Mouse (Mus musculus) splenic B cell, adult 2 months (primary cell): Measurements from ENCODE around the gene Tusc2.
A peak's percentile ranks its signal among the peaks of the same experiment; 100 is the strongest.

Experiments
- DNase-seq: peaks from one replicate; pipeline ENCODE4 v3.0.0-alpha.2; 2011; ENCODE audit warnings: low read depth, low spot score
- H3K27me3 ChIP-seq: 2 replicates; pipeline ENCODE4 v1.6.1; 2012; ENCODE audit warnings: mild to moderate bottlenecking, low read length, moderate library complexity, mixed read lengths; ENCODE audit not compliant: control insufficient read depth, poor library complexity, insufficient read depth, severe bottlenecking
- H3K36me3 ChIP-seq: 2 replicates; pipeline ENCODE4 v1.6.1; 2012; ENCODE audit warnings: mild to moderate bottlenecking, low read length, moderate library complexity, mixed read lengths; ENCODE audit not compliant: control insufficient read depth, poor library complexity, insufficient read depth, severe bottlenecking

The Tusc2 gene

DNA sequence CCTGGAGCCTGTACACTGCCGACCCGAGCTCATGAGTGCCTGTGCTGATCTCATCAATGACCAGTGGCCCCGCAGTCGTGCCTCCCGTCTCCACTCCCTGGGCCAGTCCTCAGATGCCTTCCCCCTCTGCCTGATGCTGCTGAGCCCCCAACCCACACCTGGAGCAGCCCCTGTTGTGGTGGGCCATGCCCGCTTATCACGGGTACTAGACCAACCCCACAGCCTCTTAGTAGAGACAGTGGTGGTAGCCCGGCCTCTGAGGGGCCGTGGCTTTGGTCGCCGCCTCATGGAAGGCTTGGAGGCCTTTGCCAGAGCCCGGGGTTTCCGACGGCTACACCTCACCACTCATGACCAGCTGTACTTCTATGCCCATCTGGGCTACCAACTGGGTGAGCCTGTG, 20.1 kb downstream of the Tusc2 start:
- no peak for DNase-seq
- Histone ChIP-seq H3K36me3 (no peaks in the 10 kb centered on the region), H3K27me3 (no peaks in the 10 kb centered on the region)

DNA sequence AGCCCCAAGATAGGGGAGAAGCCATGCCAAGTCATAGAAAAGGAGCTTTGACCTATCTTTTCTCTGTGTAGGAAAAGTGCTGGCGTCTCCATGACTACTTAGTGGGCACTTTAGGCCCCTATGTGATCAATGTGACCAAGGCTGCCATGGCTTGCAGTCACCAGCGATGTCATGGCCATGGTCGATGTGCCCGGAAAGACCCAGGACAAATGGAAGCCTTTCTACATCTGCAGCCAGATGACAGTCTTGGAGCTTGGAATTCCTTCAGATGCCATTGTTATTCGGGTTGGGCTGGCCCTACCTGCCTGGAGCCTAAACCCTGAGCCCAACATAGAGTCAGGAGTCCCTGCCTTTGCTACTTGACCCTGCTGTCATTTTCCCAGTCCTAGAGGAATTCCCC, 23.4 kb downstream of the Tusc2 start:
- no peaks in the 10 kb centered on the region for H3K27me3 ChIP-seq
- no peak for DNase-seq
- H3K36me3 ChIP-seq = peaks cover 6% of the 10 kb centered on the region; the same call in 1 of the 2 replicates

DNA sequence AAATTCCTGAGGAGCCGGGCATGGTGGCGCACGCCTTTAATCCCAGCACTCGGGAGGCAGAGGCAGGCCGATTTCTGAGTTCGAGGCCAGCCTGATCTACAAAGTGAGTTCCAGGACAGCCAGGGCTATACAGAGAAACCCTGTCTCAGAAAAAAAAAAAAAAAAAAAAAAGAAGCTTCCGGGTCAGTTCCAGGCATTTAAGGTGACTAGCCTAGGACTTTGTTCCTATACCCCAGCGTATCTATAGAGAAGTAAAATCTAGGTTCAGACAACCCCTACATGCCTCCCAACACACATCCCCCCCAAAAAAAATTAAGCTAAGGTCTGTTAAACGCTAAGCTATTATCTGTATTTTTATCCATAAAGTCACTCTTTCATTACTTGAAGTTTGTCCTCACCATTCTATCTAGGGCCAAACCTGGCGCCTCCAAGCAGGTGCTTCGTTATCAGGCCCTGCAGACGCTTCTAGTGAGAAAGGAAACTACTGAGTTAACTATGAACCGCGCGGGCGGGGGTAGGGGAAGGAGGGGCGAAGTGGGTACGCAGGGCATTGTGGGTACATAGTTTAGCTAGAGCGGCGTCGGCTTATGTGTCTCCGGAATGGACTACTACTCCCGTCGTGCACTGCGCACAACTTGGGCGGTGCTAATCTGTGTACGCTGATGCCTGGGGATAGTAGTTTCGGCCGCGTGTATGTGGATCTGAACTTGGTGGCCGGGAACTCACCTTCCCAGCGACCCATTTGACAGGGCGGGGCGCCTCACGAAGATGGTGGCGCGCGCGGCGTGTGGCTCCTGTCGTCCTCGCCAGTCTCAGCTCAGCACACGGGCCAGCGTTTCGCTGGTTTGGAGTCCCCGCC, 24.1 kb downstream of the Tusc2 start, which contains the start of gene Ifrd2:
Gene Ifrd2 (plus strand): TSS at position 669 of the 859 bp plus-strand sequence.
- H3K36me3 ChIP-seq = peaks cover 8% of the 10 kb centered on the region
- peak; percentile 99 for DNase-seq

DNA sequence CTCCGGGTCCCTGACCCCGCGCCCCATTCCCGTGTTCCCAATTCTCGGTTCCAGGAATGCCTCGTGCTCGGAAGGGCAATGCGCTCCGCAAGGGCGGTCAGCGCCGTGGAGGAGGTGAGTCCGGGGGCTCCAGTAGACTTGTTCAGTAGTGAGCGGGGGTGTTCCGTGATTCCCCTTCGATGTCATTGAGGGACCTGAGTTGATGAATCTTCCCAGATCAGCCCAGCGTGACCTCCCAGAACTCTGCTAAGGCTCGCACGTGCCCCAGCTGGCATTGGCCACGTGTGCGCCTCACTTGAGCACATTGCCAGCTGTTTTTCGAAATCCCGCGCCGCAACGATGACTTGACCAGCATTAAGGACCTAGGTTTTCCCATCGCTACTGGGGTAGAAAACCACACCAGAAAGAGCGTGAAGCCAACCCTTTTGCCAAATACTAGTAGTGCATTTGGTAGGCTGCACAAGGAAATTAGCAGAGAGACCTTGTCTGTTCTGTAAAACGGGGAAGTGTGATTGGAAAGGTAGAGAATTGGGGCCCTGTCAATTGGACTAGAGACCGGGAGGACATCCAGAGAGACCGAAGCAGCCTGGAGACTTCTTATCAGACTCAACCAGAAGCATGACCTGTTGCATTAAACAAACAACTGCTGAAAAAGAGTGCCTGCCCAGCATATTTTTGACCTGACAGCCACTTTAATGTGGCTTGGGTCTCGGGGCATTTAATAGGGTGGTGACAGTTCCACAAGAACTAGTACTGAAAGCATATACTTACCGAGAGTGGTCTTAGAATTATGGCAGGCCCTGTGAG, 25.0 kb downstream of the Tusc2 start:
- no peak for DNase-seq
- Histone ChIP-seq H3K27me3 (no peaks in the 10 kb centered on the region), H3K36me3 (peaks cover 8% of the 10 kb centered on the region)

More for the DNA sequence above, 24.1 kb downstream of the Tusc2 start, which contains the start of gene Ifrd2:
- no peaks in the 10 kb centered on the region for H3K27me3 ChIP-seq

DNA sequence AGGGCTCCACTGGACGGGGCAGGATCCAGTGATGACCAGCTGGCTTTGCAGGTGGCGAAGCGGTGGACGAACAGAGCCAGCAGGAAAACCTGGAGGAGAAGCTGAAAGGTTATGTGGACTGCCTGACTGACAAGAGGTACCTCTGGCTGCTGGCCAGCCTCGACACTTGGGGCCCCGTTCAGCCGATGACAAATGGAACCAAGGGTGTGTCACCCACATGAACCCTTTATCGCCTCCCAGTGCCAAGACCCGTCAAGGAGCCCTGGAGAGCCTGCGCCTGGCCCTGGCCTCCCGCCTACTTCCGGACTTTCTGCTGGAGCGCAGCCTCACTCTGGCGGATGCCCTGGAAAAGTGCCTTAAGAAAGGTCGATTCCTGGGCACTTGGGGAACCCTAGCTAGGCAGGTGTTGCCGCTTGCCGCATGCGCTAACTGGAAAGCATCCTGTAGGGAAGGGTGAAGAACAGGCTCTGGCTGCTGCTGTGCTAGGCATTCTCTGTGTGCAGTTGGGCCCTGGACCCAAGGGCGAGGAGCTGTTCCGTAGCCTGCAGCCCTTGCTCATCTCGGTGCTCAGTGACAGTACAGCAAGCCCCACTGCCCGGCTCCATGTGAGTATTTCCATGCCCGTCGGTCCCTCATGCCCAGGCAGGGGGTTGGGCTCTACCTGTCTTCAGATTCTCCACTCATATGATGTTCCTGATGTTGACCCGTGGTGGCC, 27.2 kb downstream of the Tusc2 start:
- H3K36me3 ChIP-seq = peaks cover 11% of the 10 kb centered on the region
- no peaks in the 10 kb centered on the region for H3K27me3 ChIP-seq
- no peak for DNase-seq

DNA sequence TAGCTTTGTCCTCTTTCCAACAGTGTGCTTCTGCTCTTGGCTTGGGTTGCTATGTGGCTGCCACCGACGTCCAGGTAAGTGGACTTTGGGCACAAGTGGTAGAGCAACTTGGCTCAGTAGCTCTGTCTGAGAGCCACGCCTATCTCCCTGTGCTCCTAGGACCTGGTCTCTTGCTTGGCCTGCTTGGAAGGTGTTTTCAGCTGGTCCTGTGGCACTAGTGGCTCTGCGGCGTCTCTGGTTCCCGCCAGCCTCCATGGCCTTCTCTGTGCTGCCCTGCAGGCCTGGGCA, 27.7 kb downstream of the Tusc2 start:
- H3K27me3 ChIP-seq = no peaks in the 10 kb centered on the region
- DNase-seq = no peak
- peaks cover 11% of the 10 kb centered on the region for H3K36me3 ChIP-seq

DNA sequence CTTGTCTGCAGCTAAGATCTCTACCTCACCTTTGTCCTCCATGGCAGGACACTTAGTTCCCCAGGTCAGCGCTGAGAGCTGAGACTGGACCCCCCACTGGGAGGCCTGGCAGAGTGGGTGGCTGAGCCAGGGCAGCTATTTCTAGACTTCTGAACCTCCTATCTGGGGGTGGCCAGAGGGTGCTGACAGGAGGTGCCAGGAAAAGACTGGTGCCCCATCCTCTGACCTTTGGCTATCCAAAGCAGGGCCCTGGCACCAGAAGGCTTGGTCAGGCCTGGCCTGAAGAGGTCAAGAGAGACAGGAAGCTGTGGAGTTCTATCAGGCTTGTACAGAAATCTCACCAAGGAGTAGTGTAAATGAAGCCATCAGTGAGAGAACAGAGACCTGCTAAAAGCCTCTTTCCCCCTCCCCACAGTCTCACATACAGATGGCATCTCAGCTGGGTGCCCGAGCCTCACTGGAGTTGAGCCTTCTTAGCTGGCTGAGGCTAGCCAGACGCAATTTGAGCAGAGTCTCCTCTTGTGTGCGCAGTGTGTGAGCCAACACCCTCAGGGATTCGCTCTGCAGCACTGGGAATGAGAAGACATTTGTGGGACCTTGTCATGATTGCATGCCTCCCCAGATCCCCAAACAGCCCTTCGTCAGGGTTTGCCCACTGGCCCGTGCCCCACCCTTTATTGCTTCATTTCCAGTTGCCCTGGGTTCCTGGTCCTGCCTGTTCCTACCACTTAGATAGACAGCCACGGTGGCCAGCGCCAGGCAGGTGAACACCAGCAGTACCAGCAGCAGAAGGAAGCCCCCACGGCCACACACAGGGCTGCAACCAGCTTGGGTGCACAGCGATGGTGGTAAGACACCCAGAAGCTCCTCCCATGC, 30.3 kb downstream of the Tusc2 start:
- DNase-seq = no peak
- peaks cover 11% of the 10 kb centered on the region for H3K36me3 ChIP-seq
- no peaks in the 10 kb centered on the region for H3K27me3 ChIP-seq

DNA sequence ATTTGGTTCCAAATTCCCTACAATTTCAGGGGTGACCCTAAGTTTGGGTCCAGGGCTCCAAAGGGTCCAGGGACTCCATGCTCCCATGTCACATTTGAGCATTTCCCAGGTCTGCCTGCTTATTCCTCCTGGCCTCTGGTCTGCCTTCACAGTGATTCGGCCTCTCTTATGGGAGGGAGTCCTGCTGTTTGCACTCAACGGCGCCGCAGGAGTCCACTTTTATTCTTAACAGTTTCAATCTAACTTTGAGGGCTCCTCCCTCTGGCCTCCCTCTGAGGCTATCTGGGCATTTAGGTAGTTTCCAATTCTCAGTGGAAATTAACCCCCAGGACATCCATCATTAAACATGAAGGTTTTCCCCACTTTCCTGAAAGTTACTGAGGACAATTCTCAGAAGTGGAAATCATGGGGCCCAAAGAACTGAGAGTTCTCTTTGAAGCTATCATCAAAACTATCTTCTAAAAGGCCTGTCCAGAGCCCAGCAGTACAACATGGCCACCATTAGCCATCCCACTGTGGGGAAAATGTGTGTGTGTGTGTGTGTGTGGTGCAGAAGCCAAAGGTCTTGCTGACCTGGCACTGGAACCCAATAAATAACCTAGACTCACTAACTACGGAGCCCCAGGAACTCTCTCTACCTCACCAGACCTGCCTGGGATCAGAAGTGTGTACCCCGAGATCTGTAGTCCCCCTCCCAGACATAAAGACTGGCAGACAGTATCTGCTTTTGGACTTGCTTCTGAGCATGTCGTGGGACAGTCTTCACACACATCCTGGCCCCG, 31.4 kb downstream of the Tusc2 start:
- DNase-seq = no peak

DNA sequence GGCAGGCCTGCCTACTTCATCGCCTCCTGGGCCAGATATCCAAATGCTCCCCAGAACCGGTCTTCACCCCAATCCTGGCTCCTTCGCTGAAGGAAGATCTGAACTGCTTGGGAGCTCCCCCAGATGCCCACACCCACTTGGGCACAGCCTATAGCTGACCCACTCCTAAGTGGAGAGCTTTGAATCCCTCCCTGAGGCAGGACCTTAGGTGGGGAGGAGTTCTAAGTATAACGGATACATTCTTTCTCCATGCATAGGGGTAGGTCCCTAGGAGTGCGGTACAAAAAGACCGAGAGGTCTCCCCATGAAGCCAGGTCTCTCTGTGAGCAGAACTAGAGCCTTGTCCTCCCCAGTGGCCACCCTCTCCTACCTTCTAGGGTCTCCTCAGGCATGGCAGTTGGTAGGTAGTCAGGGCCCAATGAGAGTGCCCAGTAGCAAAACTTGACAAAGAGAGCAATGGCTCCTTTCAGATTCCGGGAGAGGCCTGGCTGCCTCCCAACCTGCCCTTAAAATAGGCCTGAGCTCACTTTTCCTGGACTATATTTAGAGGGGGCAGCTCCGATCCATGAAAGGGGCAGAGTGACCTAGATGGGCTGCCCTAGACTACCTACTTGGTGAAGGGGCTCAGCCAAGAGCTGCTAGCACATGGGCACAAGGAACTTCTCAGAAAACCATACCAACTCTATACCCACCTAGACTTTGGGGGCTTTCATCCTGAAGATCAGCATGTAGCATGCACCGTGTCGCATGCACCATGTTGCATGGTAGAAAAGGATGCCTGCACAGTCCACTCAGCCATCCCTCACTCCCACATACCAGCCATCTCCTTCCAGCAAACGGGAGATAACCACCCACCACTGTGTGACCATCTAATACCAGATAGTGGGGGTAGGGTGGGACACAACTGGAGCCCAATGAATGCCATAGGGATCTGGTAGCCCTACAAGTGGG, 33.8 kb downstream of the Tusc2 start:
- H3K36me3 ChIP-seq = peaks cover 3% of the 10 kb centered on the region
- no peaks in the 10 kb centered on the region for H3K27me3 ChIP-seq
- no peak for DNase-seq

More for the DNA sequence above, 31.4 kb downstream of the Tusc2 start:
- Histone ChIP-seq H3K36me3 (peaks cover 11% of the 10 kb centered on the region), H3K27me3 (no peaks in the 10 kb centered on the region)

DNA sequence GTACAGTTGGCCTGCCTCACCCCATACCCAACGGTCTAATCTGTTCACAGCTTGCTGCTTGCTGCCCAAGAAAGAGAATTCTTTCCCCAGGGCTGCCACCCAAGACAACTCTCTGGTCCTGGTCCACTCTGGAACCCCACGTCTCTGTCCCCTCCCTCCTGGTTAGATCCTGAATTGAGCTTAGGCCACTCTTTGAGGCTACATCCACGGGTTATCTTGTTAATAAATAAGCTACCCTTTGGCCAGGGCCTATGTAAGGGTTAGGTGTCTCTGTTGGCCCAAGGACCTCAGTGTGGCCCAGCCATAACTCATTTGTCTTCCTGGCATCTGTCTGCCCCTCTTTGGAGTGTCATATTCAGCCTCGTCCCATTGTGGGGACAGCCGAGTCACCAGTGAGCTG, 35.3 kb downstream of the Tusc2 start:
- Histone ChIP-seq H3K36me3 (peaks cover 3% of the 10 kb centered on the region; the same call in 1 of the 2 replicates), H3K27me3 (no peaks in the 10 kb centered on the region)
- no peak for DNase-seq

DNA sequence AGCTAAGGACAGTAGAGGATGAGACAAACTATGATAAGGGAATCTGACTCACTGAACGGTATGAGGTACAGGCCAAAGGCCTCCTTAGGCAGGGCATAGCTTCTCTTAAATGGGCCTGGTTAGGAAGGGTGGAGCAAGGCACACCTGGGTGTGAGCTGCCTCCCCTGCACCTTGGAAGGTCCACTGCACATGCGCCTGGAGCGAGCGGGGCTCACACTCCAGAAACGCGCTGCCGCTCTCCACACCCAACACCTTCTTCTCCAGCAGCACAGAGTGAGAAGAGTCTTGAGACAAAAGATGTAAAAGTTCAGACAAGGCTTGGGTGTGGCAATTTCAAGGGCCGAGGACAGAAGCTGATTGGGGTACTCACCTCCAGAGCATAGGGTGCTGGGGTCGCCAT, 36.4 kb downstream of the Tusc2 start:
- DNase-seq = no peak
- H3K36me3 ChIP-seq = no peaks in the 10 kb centered on the region
- H3K27me3 ChIP-seq = no peaks in the 10 kb centered on the region

DNA sequence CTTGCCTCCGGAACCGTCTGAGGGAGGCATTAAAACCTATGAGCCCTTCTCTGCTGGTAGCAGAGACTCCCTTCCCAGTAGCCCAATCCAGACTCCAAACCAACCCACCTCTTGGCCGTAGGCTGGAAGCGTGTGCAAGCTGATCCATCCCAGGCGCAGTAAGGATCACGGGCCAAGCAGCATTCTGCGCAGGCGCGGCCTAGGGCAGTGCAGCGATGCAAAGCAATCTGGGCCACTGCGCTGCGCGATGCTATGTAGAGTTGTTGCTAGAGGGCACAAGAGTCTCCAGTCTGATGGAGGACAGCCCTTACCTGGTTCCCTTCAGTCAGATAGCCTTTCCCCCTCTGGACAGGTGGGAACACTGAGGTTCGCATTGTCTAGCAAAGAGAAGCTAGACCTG, 36.8 kb downstream of the Tusc2 start:
- H3K27me3 ChIP-seq = no peaks in the 10 kb centered on the region
- no peak for DNase-seq
- H3K36me3 ChIP-seq = no peaks in the 10 kb centered on the region

DNA sequence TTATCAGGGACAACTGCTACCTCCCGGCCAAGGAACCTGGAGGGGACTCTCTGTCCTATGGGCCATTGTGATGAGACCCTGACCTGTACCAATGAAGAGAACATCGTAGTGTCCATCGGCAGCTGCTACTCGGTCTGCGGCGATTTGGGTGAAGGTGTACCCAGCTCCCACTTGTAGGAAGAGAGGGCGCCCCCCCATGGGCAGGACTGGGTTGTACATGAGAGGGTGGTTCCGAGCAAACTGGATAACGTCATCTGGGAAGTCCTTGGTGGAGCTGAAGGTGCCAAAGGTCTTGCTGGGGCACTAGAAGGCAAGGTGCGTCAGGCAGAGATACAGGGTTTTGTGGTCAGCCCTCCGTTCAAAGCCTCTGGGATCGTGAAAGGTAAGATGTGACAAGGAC, 37.7 kb downstream of the Tusc2 start:
- no peak for DNase-seq
- H3K27me3 ChIP-seq = no peaks in the 10 kb centered on the region
- H3K36me3 ChIP-seq = no peaks in the 10 kb centered on the region
